Mouse (Mus musculus): ENCODE results near the gene Olfr463. TPM values are rescaled to one million over a fixed set of nuclear protein-coding genes. Genes with fewer than 3 reads are reported as not detected.

The Olfr463 gene
- total RNA-seq, 1 experiment from 2014 or later = not detected

GRCm38 (mm10) chr11:87846968-87847600 is 50.1 kb downstream of the Olfr463 start:
- no peak for DNase-seq

Other genes with a start within 250 kb of the Olfr463 start
- gene Rnf43, start 234.7 kb downstream of the Olfr463 start, total RNA-seq (2021) = 5.7 and 6.4 TPM in 2 replicates
- 56.5 and 74.2 TPM in 2 replicates for gene Supt4a, start 159.8 kb downstream of the Olfr463 start, total RNA-seq (2021)
- 2.8 and 3.9 TPM in 2 replicates for gene Tspoap1, start 136.8 kb downstream of the Olfr463 start, total RNA-seq (2021)
- 0.64 and 1.4 TPM in 2 replicates for gene Mpo, start 103.8 kb downstream of the Olfr463 start, total RNA-seq (2021)
- gene Lpo, start 69.1 kb downstream of the Olfr463 start, total RNA-seq (2021) = not detected in 2 replicates
- 9.5 and 14.3 TPM in 2 replicates for gene Mks1, start 44.2 kb downstream of the Olfr463 start, total RNA-seq (2021)
- gene Epx, start 21.9 kb downstream of the Olfr463 start, total RNA-seq (2021) = 0.63 TPM in 1 of 2 replicates, not detected in the other
- not detected in 2 replicates for gene Olfr462, start 5.1 kb downstream of the Olfr463 start, total RNA-seq (2021)
- gene Olfr464, start 23.6 kb upstream of the Olfr463 start, total RNA-seq (2021) = not detected in 2 replicates
- 154 and 174 TPM in 2 replicates for gene Dynll2, start 90.1 kb upstream of the Olfr463 start, total RNA-seq (2021)
- gene Srsf1, start 150.0 kb upstream of the Olfr463 start, total RNA-seq (2021) = 245 and 260 TPM in 2 replicates
- gene Vezf1, start 170.9 kb upstream of the Olfr463 start, total RNA-seq (2021) = 39.8 and 42.4 TPM in 2 replicates
- 37.9 and 41.9 TPM in 2 replicates for gene Cuedc1, start 200.7 kb upstream of the Olfr463 start, total RNA-seq (2021)